10 mouse cellular contexts compared by ENCODE assay signal in genomic region chr15:102512010-102512409, GRCm38 (mm10). TPM values are rescaled to one million over a fixed set of nuclear protein-coding genes. Genes with fewer than 3 reads are reported as not detected.
DNase-seq lines count a peak whose midpoint lies in the region; ATAC-seq and TF ChIP-seq lines count a peak whose summit lies in the region.
"Had no signal": no experiment of that assay in that cellular context is flagged by ENCODE, and none has a peak within 500 bp of the region (broad histone marks: within the 10 kb centered on the region; RNA-seq: fewer than 3 reads in every experiment).

No protein-coding gene starts in this region.

- no peaks in the 10 kb centered on the region for H3K27me3 ChIP-seq in kidney, postnatal 0 days (ENCODE audit: insufficient read depth, low read length)
- H3K27me3 ChIP-seq in embryonic facial prominence, embryonic 13.5 days, result no peaks in the 10 kb centered on the region
- H3K27me3 ChIP-seq in hindbrain, embryonic 15.5 days, result no peaks in the 10 kb centered on the region
- H3K27me3 ChIP-seq in neural tube, embryonic 12.5 days (replicated peaks), result no peaks in the 10 kb centered on the region

- no peak for ATAC-seq in kidney, postnatal 0 days (replicated peaks; ENCODE audit: low FRiP score, low read depth)
- ATAC-seq in embryonic facial prominence, embryonic 13.5 days (ENCODE audit: insufficient number of reproducible peaks, insufficient read depth, low FRiP score, low TSS enrichment, low read depth), result no peak
- no peak for ATAC-seq in hindbrain, embryonic 15.5 days (ENCODE audit: low FRiP score, low read depth)
- ATAC-seq in neural tube, embryonic 12.5 days (ENCODE audit: low FRiP score, low read depth), result no peak

- no peak overlapping the region for H3K4me3 ChIP-seq in kidney, postnatal 0 days (replicated peaks; ENCODE audit: low read depth, low read length)
- H3K4me3 ChIP-seq in embryonic facial prominence, embryonic 13.5 days, result no peak overlapping the region
- H3K4me3 ChIP-seq in hindbrain, embryonic 15.5 days, result no peak overlapping the region
- H3K4me3 ChIP-seq in neural tube, embryonic 12.5 days, result no peak overlapping the region
- H3K4me3 ChIP-seq: liver, embryonic 15.5 days had no signal

- peaks cover 32% of the 10 kb centered on the region for H3K4me1 ChIP-seq in kidney, postnatal 0 days (replicated peaks; ENCODE audit: insufficient read depth, low read length)
- H3K4me1 ChIP-seq in embryonic facial prominence, embryonic 13.5 days, result peaks cover 48% of the 10 kb centered on the region
- H3K4me1 ChIP-seq in hindbrain, embryonic 15.5 days (replicated peaks), result peaks cover 76% of the 10 kb centered on the region
- H3K4me1 ChIP-seq in neural tube, embryonic 12.5 days, result peaks cover 60% of the 10 kb centered on the region

- intact Hi-C loops in left cerebral cortex, postnatal 14 days (cut with DNase I), result loop anchor here (5.0 kb wide), 1 partner anchor 40 kb away; the partner anchor contains the start of gene Pcbp2

- no peaks in the 10 kb centered on the region for H3K36me3 ChIP-seq in kidney, postnatal 0 days (ENCODE audit: insufficient read depth, low read length)
- peaks cover 7% of the 10 kb centered on the region for H3K36me3 ChIP-seq in embryonic facial prominence, embryonic 13.5 days
- H3K36me3 ChIP-seq in hindbrain, embryonic 15.5 days, result 0 out of 2 replicates have a peak, but pooled peaks cover 6% of the 10 kb centered on the region
- no peaks in the 10 kb centered on the region for H3K36me3 ChIP-seq in neural tube, embryonic 12.5 days
- H3K36me3 ChIP-seq: liver, embryonic 15.5 days had no signal

- no peak overlapping the region for H3K9ac ChIP-seq in kidney, postnatal 0 days (ENCODE audit: low read depth, low read length)
- H3K9ac ChIP-seq in embryonic facial prominence, embryonic 13.5 days, result peak overlapping the region; percentile 80
- H3K9ac ChIP-seq in hindbrain, embryonic 15.5 days, result 0 out of 2 replicates have a peak overlapping the region, but pooled peaks have one; percentile 5
- H3K9ac ChIP-seq in neural tube, embryonic 12.5 days, result peak overlapping the region; percentile 53
- H3K9ac ChIP-seq: liver, embryonic 15.5 days had no signal

- WGBS in kidney, postnatal 0 days, result 28% methylated on average over 5 of the region's 5 CpGs
- WGBS in embryonic facial prominence, embryonic 13.5 days, result 21% methylated on average over 5 of the region's 5 CpGs
- WGBS in hindbrain, embryonic 15.5 days, result 28% methylated on average over 5 of the region's 5 CpGs
- 25% methylated on average over 5 of the region's 5 CpGs for WGBS in neural tube, embryonic 12.5 days

- no peak for DNase-seq in kidney, postnatal 0 days (ENCODE audit: low spot score)
- DNase-seq in kidney, adult 18-20 months, result no peak
- no peak for DNase-seq in left cerebral cortex, postnatal 14 days (ENCODE audit: low spot score in 2 of 2)
- DNase-seq in kidney, postnatal 10 days, result no peak
- DNase-seq: adrenal gland, postnatal 14 days had no signal

- TF ChIP-seq CTCF in kidney, postnatal 0 days (IDR thresholded peaks at IDR 0.05; ENCODE audit: low read depth), result no peak

- H3K9me3 ChIP-seq in kidney, postnatal 0 days (replicated peaks; ENCODE audit: low read length), result no peaks in the 10 kb centered on the region
- no peaks in the 10 kb centered on the region for H3K9me3 ChIP-seq in embryonic facial prominence, embryonic 13.5 days
- H3K9me3 ChIP-seq in hindbrain, embryonic 15.5 days, result no peaks in the 10 kb centered on the region
- no peaks in the 10 kb centered on the region for H3K9me3 ChIP-seq in neural tube, embryonic 12.5 days
- H3K9me3 ChIP-seq: liver, embryonic 15.5 days had no signal

- H3K4me2 ChIP-seq in kidney, postnatal 0 days (ENCODE audit: low read length), result no peak overlapping the region
- H3K4me2 ChIP-seq in embryonic facial prominence, embryonic 13.5 days, result peak overlapping the region; percentile 73
- H3K4me2 ChIP-seq in hindbrain, embryonic 15.5 days, result peak overlapping the region; percentile 69; the same call in 1 of the 2 replicates
- peak overlapping the region; percentile 83 for H3K4me2 ChIP-seq in neural tube, embryonic 12.5 days (replicated peaks)
- H3K4me2 ChIP-seq: liver, embryonic 15.5 days had no signal

- 0 out of 2 replicates have a peak overlapping the region, but pooled peaks have one; percentile 78 for H3K27ac ChIP-seq in kidney, postnatal 0 days
- peak overlapping the region; percentile 82 for H3K27ac ChIP-seq in embryonic facial prominence, embryonic 13.5 days
- peak overlapping the region; percentile 87 for H3K27ac ChIP-seq in hindbrain, embryonic 15.5 days (replicated peaks)
- H3K27ac ChIP-seq in neural tube, embryonic 12.5 days, result peak overlapping the region; percentile 75
- H3K27ac ChIP-seq: liver, embryonic 15.5 days had no signal

RNA-seq across cellular contexts. Expression of gene Map3k12, which starts 4.9 kb away (rescaled TPM):
- 7.8 and 8.1 TPM in 2 replicates for polyA plus RNA-seq in kidney, postnatal 0 days (2015; fragmentation: Nextera tagmentation; extraction: Ambion mirVana)
- 24.1 and 25.2 TPM in 2 replicates for polyA plus RNA-seq in embryonic facial prominence, embryonic 13.5 days (2015; fragmentation: Nextera tagmentation; extraction: Ambion mirVana)
- polyA plus RNA-seq in hindbrain, embryonic 15.5 days (2015; fragmentation: Nextera tagmentation; extraction: Ambion mirVana), result 55.7 and 58.3 TPM in 2 replicates
- polyA plus RNA-seq in neural tube, embryonic 12.5 days (2016; fragmentation: Nextera tagmentation; extraction: Ambion mirVana), result 48.8 and 51.9 TPM in 2 replicates
- total RNA-seq in left cerebral cortex, postnatal 14 days (2021), result 10 to 100 TPM; 93.7 to 94.0 TPM

RNA-seq across cellular contexts. Expression of gene Tarbp2, which starts 6.0 kb away (rescaled TPM):
- 57.2 and 59.2 TPM in 2 replicates for polyA plus RNA-seq in kidney, postnatal 0 days (2015; fragmentation: Nextera tagmentation; extraction: Ambion mirVana)
- polyA plus RNA-seq in embryonic facial prominence, embryonic 13.5 days (2015; fragmentation: Nextera tagmentation; extraction: Ambion mirVana), result 100 and 110 TPM in 2 replicates
- polyA plus RNA-seq in hindbrain, embryonic 15.5 days (2015; fragmentation: Nextera tagmentation; extraction: Ambion mirVana), result 98.0 and 104 TPM in 2 replicates
- polyA plus RNA-seq in neural tube, embryonic 12.5 days (2016; fragmentation: Nextera tagmentation; extraction: Ambion mirVana), result 97.9 and 105 TPM in 2 replicates
- 10 to 100 TPM; 32.4 to 34.2 TPM for total RNA-seq in left cerebral cortex, postnatal 14 days (2021)

RNA-seq across cellular contexts. Expression of gene Gm10337, which starts 8.5 kb away (rescaled TPM):
- polyA plus RNA-seq in kidney, postnatal 0 days (2015; fragmentation: Nextera tagmentation; extraction: Ambion mirVana), result 1.8 TPM in 1 of 2 replicates, not detected in the other
- polyA plus RNA-seq in embryonic facial prominence, embryonic 13.5 days (2015; fragmentation: Nextera tagmentation; extraction: Ambion mirVana), result 5.2 and 9.0 TPM in 2 replicates
- 9.5 and 14.8 TPM in 2 replicates for polyA plus RNA-seq in hindbrain, embryonic 15.5 days (2015; fragmentation: Nextera tagmentation; extraction: Ambion mirVana)
- not detected in 2 replicates for polyA plus RNA-seq in neural tube, embryonic 12.5 days (2016; fragmentation: Nextera tagmentation; extraction: Ambion mirVana)
- not detected for total RNA-seq in left cerebral cortex, postnatal 14 days (2021)
- total RNA-seq: adrenal gland, postnatal 14 days; ES-E14 had no signal
- polyA plus RNA-seq: liver, embryonic 15.5 days had no signal

RNA-seq across cellular contexts. Expression of gene Npff, which starts 12.7 kb away (rescaled TPM):
- polyA plus RNA-seq in kidney, postnatal 0 days (2015; fragmentation: Nextera tagmentation; extraction: Ambion mirVana), result 1.6 TPM in 2 replicates
- polyA plus RNA-seq in embryonic facial prominence, embryonic 13.5 days (2015; fragmentation: Nextera tagmentation; extraction: Ambion mirVana), result 2.9 and 3.8 TPM in 2 replicates
- 4.8 and 5.3 TPM in 2 replicates for polyA plus RNA-seq in hindbrain, embryonic 15.5 days (2015; fragmentation: Nextera tagmentation; extraction: Ambion mirVana)
- 4.8 and 5.4 TPM in 2 replicates for polyA plus RNA-seq in neural tube, embryonic 12.5 days (2016; fragmentation: Nextera tagmentation; extraction: Ambion mirVana)
- 1 to 10 TPM; 1.6 to 3.7 TPM for total RNA-seq in left cerebral cortex, postnatal 14 days (2021)

RNA-seq across cellular contexts. Expression of gene Pcbp2, which starts 41.7 kb away (rescaled TPM):
- polyA plus RNA-seq in kidney, postnatal 0 days (2015; fragmentation: Nextera tagmentation; extraction: Ambion mirVana), result 185 and 191 TPM in 2 replicates
- 262 and 269 TPM in 2 replicates for polyA plus RNA-seq in embryonic facial prominence, embryonic 13.5 days (2015; fragmentation: Nextera tagmentation; extraction: Ambion mirVana)
- polyA plus RNA-seq in hindbrain, embryonic 15.5 days (2015; fragmentation: Nextera tagmentation; extraction: Ambion mirVana), result 124 and 126 TPM in 2 replicates
- polyA plus RNA-seq in neural tube, embryonic 12.5 days (2016; fragmentation: Nextera tagmentation; extraction: Ambion mirVana), result 144 and 152 TPM in 2 replicates
- total RNA-seq in left cerebral cortex, postnatal 14 days (2021), result 100 to 1,000 TPM; 436 to 453 TPM
